Mouse (Mus musculus) testis, adult 2 months (tissue): ENCODE data around the gene Drap1.

ENCODE experiments used
- CTCF ChIP-seq: fragments of 200-500 bp; IDR thresholded peaks from 2 replicates; pipeline ENCODE4 v1.5.1; 2012; ENCODE audit warnings: low read depth, mild to moderate bottlenecking, inconsistent platforms, low read length, moderate library complexity; ENCODE audit not compliant: control insufficient read depth, insufficient read depth, insufficient replicate concordance
- POLR2A ChIP-seq: fragments of 200-500 bp; IDR thresholded peaks from 2 replicates; pipeline ENCODE4 v1.6.1; 2012; ENCODE audit warnings: low read depth, mild to moderate bottlenecking, inconsistent platforms, low read length, moderate library complexity; ENCODE audit not compliant: control insufficient read depth

- TF ChIP-seq CTCF (no peak), POLR2A (no peak)
Observed at GRCm38 (mm10) chr19:5425906-5426565, 1.3 kb upstream of the Drap1 start.
